Mouse (Mus musculus) ES-Bruce4 (cell line): ENCODE measurements at regions not wholly inside any gene's neighbourhood (a gene's known extent, or its start where the extent isn't known, plus 50 kb on each side); places are given as distances from the start of the nearest gene placed in this dataset.

Source experiments
- H3K27ac ChIP-seq: 2 replicates; pipeline ENCODE4 v1.5.1; 2012; ENCODE audit warnings: low read length, inconsistent platforms; ENCODE audit not compliant: insufficient read depth
- H3K27me3 ChIP-seq: 2 replicates; pipeline ENCODE4 v1.6.1; 2012; ENCODE audit warnings: mild to moderate bottlenecking, low read length, inconsistent platforms; ENCODE audit not compliant: control insufficient read depth, poor library complexity, insufficient read depth, severe bottlenecking
- H3K36me3 ChIP-seq: 2 replicates; pipeline ENCODE4 v1.6.1; 2012; ENCODE audit warnings: inconsistent platforms, mild to moderate bottlenecking, low read length, moderate library complexity; ENCODE audit not compliant: control insufficient read depth, poor library complexity, insufficient read depth, severe bottlenecking
- H3K4me1 ChIP-seq: one replicate; pipeline ENCODE4 v1.8.1; 2011; ENCODE audit warnings: low read length; ENCODE audit not compliant: control insufficient read depth, insufficient read depth
- H3K4me3 ChIP-seq: 2 replicates; pipeline ENCODE4 v1.5.1; 2011; ENCODE audit warnings: low read depth, mild to moderate bottlenecking, low read length
- H3K9ac ChIP-seq: 2 replicates; pipeline ENCODE4 v1.6.1; 2012; ENCODE audit warnings: low read depth, mild to moderate bottlenecking, inconsistent platforms; ENCODE audit not compliant: poor library complexity, severe bottlenecking
- H3K9me3 ChIP-seq: replicated peaks from 2 replicates; pipeline ENCODE4 v1.6.1; 2012; ENCODE audit warnings: mild to moderate bottlenecking, low read length, inconsistent platforms; ENCODE audit not compliant: control insufficient read depth, poor library complexity, insufficient read depth, severe bottlenecking
- CTCF ChIP-seq: IDR thresholded peaks from one replicate; pipeline ENCODE4 v1.8.1; 2011; ENCODE audit warnings: low read depth, low read length
- EP300 ChIP-seq: IDR thresholded peaks from 2 replicates; pipeline ENCODE4 v1.6.1; 2011; ENCODE audit warnings: low read depth, low read length; ENCODE audit not compliant: insufficient read depth
- POLR2A ChIP-seq: IDR thresholded peaks from one replicate; pipeline ENCODE4 v1.8.1; 2011; ENCODE audit warnings: low read length; ENCODE audit not compliant: insufficient read depth

GRCm38 (mm10) chr14:71973016-71973415 lies 518.6 kb downstream of the Gm9195 start:
- TF ChIP-seq CTCF (no peak), EP300 (no peak), POLR2A (no peak)
- Histone ChIP-seq H3K36me3 (no peaks in the 10 kb centered on the region), H3K9ac (no peak overlapping the region), H3K4me3 (no peak overlapping the region), H3K27me3 (no peaks in the 10 kb centered on the region), H3K9me3 (no peaks in the 10 kb centered on the region), H3K27ac (no peak overlapping the region), H3K4me1 (no peaks in the 10 kb centered on the region)

- H3K36me3 ChIP-seq = no peaks in the 10 kb centered on the region
- H3K27ac ChIP-seq = no peak overlapping the region
- H3K27me3 ChIP-seq = no peaks in the 10 kb centered on the region
- no peaks in the 10 kb centered on the region for H3K9me3 ChIP-seq
- H3K4me1 ChIP-seq = no peaks in the 10 kb centered on the region
- no peak overlapping the region for H3K9ac ChIP-seq
- H3K4me3 ChIP-seq = no peak overlapping the region
- TF ChIP-seq POLR2A (no peak), CTCF (no peak), EP300 (no peak)
Observed at GRCm38 (mm10) chr14:71972521-71972920, 519.1 kb downstream of the Gm9195 start.

- TF ChIP-seq EP300 (no peak), POLR2A (no peak), CTCF (no peak)
- Histone ChIP-seq H3K9ac (no peak overlapping the region), H3K4me3 (no peak overlapping the region), H3K9me3 (no peaks in the 10 kb centered on the region), H3K4me1 (no peaks in the 10 kb centered on the region), H3K27ac (no peak overlapping the region), H3K27me3 (no peaks in the 10 kb centered on the region), H3K36me3 (no peaks in the 10 kb centered on the region)
Observed at GRCm38 (mm10) chr14:71967646-71968045, 524.0 kb downstream of the Gm9195 start.

- no peaks in the 10 kb centered on the region for H3K4me1 ChIP-seq
- H3K4me3 ChIP-seq = no peak overlapping the region
- H3K9me3 ChIP-seq = no peaks in the 10 kb centered on the region
- no peaks in the 10 kb centered on the region for H3K27me3 ChIP-seq
- H3K36me3 ChIP-seq = no peaks in the 10 kb centered on the region
- TF ChIP-seq EP300 (no peak), CTCF (no peak)
- H3K27ac ChIP-seq = no peak overlapping the region
- H3K9ac ChIP-seq = no peak overlapping the region
Observed at GRCm38 (mm10) chr14:71963389-71964169, 528.1 kb downstream of the Gm9195 start.

GRCm38 (mm10) chr14:71948701-71949100 lies 542.9 kb downstream of the Gm9195 start:
- Histone ChIP-seq H3K36me3 (no peaks in the 10 kb centered on the region), H3K4me1 (no peaks in the 10 kb centered on the region), H3K9me3 (no peaks in the 10 kb centered on the region), H3K27me3 (0 out of 2 replicates have a peak, but pooled peaks cover 2% of the 10 kb centered on the region), H3K4me3 (no peak overlapping the region), H3K9ac (no peak overlapping the region), H3K27ac (no peak overlapping the region)
- TF ChIP-seq POLR2A = no peak
- no peak for TF ChIP-seq EP300
- no peak for TF ChIP-seq CTCF

GRCm38 (mm10) chr14:71937157-71937485 lies 554.5 kb downstream of the Gm9195 start:
- no peak overlapping the region for H3K27ac ChIP-seq
- no peak overlapping the region for H3K9ac ChIP-seq
- H3K4me3 ChIP-seq = no peak overlapping the region
- H3K27me3 ChIP-seq = no peaks in the 10 kb centered on the region
- no peaks in the 10 kb centered on the region for H3K4me1 ChIP-seq
- no peaks in the 10 kb centered on the region for H3K36me3 ChIP-seq
- no peaks in the 10 kb centered on the region for H3K9me3 ChIP-seq
- no peak for TF ChIP-seq POLR2A
